Mouse (Mus musculus): ENCODE measurements around the gene Krt25. TPM values are rescaled to one million over a fixed set of nuclear protein-coding genes. Genes with fewer than 3 reads are reported as not detected.
A peak's percentile ranks its signal among the peaks of the same experiment; 100 is the strongest.

Krt25 gene
- not detected for total RNA-seq (2021)

DNA sequence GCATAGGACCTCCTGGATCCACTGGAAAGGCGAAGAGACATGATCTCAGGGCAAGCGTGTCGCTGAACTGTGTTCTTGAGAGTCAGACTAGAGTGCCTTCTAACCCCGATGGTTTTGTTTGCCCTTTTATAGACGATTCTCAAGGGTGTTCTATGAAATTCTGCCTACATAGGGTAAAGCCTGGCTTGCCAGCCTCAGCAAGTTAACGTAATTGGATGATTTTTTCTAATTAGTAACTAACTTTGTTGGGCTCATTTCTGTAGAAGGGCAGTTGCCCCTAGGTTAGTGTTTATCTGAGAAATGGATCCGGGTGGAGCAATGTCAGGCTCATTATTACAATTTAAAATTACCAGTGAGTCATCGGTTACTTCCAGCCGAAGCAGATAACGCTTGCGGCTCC, at the start of gene Krt25:
TSS of gene Krt25 (minus strand) at position 101 of the 400 bp plus-strand sequence.
- intact Hi-C loops (cut with DNase I) = no loop called here
- DNase-seq = no peak

DNA sequence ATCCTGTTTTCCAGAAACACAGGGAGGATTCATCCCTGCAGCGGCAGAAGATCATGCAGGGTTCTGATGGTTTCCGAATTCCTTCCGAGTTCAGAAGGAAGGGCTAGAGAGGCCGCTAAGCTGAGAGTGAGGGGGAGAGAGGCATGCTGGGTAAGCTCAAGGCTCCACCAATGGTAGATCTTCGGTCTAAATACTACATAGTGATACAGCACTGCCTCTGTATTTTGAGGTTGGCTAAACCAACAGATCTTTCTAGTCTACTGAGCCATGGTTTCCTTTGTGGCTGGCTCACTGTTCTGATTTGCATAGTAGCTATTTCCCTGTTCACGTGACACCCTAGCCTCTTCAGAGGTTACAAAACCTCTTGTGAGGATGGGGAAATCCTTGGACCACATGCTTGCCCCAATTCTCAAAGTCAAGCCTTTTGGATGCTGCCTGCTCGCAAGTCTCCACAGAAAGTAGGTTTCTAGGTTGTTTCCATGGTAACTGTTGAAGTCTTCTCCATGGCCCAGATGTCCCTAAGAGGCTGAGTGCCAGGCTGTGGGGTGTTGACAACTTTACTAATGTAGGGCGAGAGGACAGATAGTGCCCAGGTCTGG, 47.2 kb upstream of the Krt25 start:
- DNase-seq = no peak
- intact Hi-C loops (cut with DNase I) = no loop called here

DNA sequence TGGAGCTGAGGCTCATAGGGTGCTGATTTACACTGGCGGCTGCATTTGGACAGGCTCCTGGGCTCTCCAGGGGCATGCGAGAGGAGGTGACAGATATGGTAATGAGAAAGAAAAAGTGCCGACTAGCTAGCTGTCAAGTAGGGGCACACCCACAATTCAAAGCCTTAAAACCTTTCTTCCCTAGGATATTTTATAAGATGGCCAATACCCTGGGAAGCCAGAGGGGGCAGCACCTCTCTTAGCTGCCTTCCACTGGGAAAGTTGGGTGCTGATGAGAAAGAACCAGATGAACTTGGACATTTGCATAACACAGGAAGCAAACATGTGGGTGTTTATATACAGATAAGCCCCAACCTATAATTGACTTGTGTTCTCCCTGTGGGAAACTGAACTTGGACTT, 46.5 kb upstream of the Krt25 start:
- DNase-seq = peak in 1 of 2 experiments; percentile 16
- intact Hi-C loops (cut with DNase I) = no loop called here

DNA sequence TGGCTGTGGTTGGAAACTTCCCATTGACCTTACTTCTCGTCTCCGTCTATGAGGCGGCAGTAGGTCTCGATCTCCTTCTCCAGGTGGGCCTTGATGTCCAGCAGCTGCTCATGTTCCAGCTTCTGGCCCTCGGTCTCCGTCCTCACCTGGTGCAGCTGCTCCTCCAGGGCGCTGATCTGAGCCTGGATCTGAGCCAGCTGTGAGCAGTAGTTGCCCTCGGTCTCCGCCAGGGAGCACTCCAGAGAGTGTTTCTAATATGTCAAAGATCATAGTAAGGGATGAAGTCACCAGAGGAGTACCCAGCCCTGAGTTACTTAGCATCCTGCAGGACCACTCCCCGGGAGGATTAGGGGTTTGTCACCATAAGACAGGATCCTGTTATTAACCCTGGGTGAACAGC, 44.0 kb upstream of the Krt25 start:
- intact Hi-C loops (cut with DNase I) = no loop called here
- DNase-seq = peak; percentile 8 to 33

DNA sequence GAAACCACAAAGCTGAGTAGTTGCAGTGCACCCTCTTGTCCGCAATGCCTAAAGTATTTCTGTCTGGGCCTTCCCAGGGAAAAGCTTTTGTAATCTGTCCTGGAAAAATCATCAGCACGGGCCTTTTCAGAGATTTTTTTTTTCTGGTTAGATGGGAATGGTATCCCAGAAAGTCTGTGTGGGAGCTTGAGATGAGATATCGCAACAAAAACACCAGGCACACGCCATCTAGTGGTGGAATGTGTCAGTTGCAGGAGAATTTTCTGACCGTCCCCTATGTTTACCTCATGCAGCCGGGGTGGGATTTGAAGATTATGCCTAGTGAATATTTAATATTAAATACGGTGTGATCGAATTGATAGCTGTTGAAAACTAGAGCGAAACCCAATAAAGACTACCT, 41.7 kb upstream of the Krt25 start:
- intact Hi-C loops (cut with DNase I) = loop anchor here (1.0 kb wide), 1 partner anchor 53 kb away; no protein-coding TSS in a partner anchor
- peak; percentile 21 to 54 for DNase-seq

DNA sequence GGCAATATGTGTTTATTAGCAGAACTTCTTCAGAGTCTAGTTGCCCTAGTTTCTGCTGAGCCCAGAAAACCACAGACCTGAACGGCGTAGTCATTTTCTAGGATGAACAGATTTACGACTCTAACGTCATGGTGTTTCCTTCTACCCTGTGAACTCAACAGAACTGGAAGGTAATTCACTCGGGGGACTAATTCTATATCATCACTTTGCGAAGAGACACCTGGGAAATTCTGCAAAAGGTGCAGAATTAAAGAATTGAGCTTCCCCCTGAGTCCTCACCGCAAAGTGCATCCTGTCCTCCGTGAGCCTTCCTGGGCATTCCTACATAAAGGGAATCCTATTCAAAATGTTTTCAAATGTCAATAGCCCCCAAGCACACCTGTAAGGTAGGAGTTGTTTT, 38.7 kb upstream of the Krt25 start:
- DNase-seq = no peak

DNA sequence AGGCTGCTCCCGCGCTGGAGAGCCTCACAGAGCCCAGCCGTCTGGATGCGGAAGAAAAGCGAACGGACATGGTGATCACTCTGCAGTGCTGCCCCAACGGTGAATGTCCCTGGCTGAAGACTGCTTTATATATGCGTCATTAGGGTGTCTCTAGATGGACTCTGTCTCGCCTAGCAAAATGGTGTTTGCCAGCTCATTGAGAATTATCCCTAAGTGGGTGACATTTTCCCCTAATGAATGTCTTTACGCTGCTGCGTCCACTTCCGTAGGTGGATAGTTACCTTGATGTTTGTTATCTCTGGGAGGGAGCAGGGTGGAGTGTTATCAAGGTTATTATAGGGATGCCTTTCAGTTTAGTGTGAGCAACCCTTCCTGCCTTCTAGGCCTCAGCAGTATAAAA, 28.3 kb upstream of the Krt25 start, which contains the start of gene Krt27:
TSS of gene Krt27 (minus strand) at position 101 of the 400 bp plus-strand sequence.
- no peak for DNase-seq
- intact Hi-C loops (cut with DNase I) = no loop called here

More for the DNA sequence above, 38.7 kb upstream of the Krt25 start:
- intact Hi-C loops (cut with DNase I) = no loop called here

DNA sequence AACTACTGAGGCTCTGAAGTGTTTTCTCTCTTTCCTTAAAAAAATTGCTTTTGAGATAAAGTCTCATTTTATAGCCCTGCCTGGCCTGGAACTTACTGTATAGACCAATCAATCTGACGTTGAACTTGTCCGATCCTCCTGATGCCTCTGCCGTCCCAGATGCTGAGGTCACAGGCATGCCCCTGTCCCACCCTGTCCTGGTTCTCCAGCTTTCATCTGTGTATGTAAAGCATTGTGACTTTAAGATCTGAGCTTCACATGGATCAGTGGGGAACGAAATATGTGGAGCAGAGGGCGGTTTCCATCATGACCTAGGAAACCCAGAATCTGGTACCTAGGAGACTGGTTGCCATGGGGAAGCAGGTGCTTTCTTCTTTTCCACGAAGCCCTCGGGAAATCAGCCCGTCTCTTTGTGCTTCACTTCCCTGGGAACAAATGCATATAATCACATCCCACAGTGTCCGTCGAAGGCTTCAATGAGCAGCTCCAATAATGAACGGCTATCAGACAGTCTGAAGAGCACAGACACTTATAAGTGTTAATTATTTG, 16.6 kb upstream of the Krt25 start:
- intact Hi-C loops (cut with DNase I) = no loop called here
- no peak for DNase-seq

DNA sequence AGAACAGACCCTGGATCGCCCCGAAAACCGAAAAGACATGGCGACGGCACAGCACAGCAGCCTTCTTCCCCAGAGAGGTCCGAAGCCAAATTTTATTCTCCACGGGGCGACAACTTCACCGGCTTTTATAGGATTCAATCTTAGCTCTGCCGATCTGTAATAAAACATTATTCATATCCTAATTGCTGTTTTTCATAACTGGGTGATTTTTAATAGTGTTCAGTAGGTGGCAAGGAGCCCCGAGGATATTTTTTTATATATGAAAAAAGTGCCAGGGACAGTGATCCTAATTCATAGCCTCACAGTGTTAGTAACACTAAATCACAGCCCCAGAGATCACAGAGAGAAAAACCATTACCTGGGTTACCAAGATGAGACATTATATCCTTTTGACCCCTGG, 15.1 kb upstream of the Krt25 start, which contains the start of gene Krt26:
TSS of gene Krt26 (minus strand) at position 101 of the 400 bp plus-strand sequence.
- intact Hi-C loops (cut with DNase I) = no loop called here
- no peak for DNase-seq

DNA sequence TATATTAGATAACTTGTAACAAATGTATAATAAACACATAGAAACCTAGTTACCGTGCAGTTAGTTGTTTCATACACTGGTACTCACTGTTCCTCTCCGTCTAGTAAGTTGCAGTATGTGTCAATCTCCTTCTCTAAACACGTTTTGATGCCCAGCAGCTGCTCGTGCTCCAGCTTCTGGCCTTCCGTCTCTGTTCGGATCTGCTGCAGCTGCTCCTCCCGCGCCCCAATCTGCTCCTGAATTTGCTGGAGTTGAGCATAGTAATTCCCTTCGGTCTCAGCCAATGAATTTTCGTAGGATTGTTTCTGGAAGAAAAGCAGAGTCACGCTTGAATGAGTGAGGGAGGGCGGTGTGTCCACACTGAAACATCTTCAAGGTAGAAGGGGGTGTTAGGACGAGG, 10.7 kb upstream of the Krt25 start:
- no peak for DNase-seq
- intact Hi-C loops (cut with DNase I) = no loop called here

DNA sequence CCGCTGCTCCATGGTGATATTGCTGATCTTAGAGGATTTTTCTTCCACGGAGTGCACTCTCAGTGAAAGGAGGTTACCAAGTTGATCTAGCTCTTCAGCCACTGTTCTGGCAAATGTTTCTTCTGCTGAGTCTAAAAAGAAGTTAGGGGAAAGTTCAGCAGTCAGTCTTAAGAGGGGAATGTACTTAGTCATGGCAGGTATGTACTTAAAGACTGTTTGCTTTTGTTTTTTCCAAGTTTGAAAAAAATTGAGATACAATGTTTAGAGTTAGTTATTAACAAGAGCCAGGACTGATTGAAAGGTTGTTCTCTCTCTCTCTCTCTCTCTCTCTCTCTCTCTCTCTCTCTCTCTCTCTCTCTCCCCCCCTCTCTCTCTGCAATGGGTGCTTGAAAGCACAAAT, 6.9 kb upstream of the Krt25 start:
- intact Hi-C loops (cut with DNase I) = no loop called here
- no peak for DNase-seq

DNA sequence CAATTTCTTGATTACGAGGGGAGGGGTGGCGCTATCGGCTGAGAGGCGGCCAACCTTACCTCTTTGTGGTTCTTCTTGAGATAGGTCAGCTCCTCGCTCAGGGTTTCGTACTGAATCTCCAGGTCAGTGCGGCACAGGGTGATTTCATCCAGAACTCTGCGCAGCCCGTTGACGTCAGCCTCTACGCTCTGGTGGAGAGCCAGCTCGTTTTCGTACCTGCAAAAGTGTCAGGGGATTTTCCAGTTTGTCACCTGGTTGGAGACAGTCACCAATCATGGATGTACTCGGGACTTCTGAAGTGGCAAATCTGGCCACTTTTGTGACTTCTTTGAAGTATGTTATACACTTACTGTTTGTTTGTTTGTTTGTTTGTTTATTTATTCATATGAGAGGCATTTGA, 1.7 kb downstream of the Krt25 start:
- DNase-seq = no peak
- intact Hi-C loops (cut with DNase I) = no loop called here

DNA sequence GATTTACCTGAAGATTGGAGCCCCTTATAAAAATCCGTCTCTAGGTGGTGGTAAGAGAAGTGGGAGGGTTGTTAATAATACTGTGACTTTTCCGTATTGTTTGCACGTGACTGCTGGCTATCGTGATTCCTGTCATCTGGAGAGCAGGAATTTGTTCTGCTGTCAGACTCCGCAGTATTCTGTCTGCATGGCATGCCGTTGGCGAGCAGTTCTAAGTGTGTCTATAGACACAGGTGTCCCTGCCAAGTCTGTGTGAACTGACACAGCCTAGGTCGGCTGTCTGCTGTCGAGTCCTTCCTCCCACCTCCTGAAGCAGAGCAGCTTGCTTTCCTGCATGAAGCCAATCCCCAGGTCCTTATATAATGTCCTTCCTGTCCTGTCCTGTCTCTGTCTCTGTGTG, 3.6 kb downstream of the Krt25 start:
- peak; percentile 16 to 30 for DNase-seq
- intact Hi-C loops (cut with DNase I) = no loop called here

DNA sequence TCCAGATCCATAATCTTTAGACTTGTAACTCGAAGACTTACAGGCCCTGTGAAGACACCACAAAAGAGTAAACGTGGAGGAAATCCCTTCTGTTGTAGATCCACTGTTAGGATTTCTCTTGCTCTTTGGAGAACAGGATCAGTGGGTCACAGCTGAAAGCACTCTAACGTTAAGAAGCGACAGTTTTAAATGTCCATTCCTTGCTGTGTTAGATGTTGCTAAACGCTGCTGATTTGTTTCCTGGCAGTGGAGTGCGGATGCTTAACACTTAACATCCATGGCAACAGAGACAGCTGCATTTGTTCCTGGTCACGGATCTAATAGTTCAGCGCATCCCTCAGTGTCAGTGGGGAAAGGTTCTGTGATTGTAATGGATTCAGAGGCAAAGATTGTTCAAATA, 6.2 kb downstream of the Krt25 start:
- intact Hi-C loops (cut with DNase I) = no loop called here
- no peak for DNase-seq

DNA sequence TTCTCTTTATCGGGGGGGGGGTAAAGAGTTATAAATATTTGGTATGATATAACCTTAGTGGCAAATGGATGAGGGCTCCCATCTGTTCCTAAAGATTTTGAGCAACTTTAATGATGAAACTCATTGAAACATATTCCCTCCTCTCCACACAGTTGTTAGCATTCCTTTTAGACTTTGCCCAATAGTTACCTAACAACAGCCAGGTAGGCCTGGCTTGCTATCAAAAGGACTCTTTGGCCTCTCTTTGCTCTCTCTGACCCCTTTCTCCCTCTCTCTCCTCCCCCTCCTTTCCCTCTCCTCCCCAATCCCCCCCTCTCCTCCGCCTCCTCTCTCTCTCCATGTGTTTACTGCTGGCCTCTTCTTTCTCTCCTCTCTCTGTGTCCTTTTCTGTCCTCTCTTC, 8.2 kb downstream of the Krt25 start:
- no peak for DNase-seq
- intact Hi-C loops (cut with DNase I) = loop anchor here (5.0 kb wide), 1 partner anchor 148 kb away; no protein-coding TSS in a partner anchor

DNA sequence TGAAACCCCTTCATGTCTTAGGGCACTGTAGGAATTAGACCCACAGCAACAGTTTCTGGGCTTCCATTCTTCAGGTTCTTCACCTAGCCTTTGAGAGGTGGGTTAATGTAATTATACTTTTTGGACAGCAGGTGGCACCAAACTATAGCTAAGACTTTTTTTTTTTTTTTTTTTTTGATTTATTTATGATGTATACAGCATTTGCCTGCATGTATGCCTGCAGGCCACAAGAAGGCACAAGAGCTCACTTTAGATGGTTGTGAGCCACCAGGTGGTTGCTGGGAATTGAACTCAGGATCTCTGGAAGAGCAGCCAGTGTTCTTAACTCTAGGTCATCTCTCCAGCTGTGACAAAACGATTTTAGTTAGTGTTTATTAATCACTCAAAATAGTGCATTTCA, 11.9 kb downstream of the Krt25 start:
- peak; percentile 4 to 24 for DNase-seq
- intact Hi-C loops (cut with DNase I) = loop anchor here (1.0 to 5.0 kb wide), 2 partner anchors 53 to 151 kb away; no protein-coding TSS in a partner anchor

DNA sequence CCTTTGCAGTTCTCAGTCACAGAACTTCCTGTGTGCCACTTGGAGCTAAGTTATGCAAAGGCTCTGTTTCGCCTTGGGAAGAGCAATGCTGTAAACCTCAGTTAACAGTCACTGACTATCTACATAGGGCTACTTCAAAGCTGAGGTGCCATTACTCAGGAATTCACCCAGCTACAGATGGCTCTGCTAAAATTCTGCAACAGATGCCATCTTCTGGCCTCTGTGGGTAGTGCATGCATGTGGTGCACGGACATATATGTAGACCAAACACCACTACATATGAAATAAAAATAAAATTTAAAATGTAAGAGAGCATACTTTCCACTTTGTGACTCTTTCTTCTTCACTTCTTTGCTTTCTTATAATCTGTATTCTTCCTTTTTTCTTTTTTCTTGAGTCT, 15.2 kb downstream of the Krt25 start:
- intact Hi-C loops (cut with DNase I) = no loop called here
- DNase-seq = peak; percentile 57 to 73

DNA sequence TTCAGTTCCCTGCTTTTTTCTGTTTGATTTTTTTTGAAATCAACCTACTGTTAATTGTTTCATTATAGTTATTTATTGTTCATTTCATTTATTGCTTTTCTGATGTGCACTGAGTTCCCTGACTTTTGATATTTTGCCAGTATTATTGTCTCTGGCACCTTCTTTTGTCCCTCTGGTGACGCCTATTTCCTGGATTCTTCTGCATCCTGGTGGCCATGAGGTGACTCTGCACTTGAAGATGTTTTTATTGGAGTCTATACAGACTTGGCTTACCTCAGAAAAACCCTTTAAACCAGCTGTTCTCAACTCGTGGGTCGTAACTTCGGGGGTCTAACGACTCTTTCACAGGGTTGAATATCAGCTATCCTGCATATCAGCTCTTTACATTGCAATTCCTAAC, 27.7 kb downstream of the Krt25 start:
- peak in 1 of 2 experiments; percentile 5 for DNase-seq
- intact Hi-C loops (cut with DNase I) = no loop called here

DNA sequence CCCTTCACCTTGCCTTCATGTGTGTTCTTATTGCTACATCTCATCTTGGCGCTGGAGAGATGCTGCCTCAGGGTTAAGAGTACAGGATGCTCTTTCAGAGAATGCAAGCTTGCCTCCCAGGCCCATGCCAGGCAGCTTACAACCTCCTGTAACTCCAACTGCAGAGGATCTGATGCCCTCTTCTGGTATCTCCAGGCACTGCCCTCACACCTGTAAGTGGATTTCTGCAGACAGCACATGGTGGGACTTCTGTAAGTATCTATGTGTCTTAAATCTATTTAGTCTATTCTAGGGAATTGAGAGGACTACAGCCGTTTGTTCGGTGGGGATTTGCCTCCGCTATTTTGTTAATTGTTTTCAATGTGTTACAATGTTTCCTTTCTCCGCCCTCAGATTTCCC, 29.9 kb downstream of the Krt25 start:
- DNase-seq = peak; percentile 53 to 61
- intact Hi-C loops (cut with DNase I) = loop anchor here (1.0 to 2.0 kb wide), 3 partner anchors 44 to 104 kb away; no protein-coding TSS in a partner anchor

DNA sequence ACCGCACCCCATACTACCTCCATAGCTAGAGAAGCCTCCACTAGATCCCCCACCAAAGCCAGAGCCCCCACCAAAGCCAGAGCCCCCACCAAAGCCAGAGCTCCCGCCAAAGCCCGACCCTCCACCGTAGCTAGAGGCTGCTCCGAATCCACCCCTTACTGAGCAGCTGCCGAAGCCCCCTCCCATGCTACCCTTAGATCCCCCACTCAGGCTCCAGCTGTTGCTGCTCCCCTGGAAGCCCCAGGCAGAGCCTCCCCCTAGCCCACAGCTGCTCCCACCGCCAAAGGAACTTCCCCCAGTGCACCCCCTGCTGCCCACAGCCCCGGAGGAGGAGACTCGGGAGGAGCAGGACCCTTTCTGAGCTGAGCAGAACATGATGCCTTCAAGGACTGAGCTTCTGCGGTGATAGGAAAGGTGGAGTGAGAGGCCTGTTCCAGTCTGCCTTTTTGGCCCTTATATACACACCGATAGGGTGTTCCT, 37.9 kb downstream of the Krt25 start, which contains the start of gene Krt24:
TSS of gene Krt24 (minus strand) at position 430 of the 480 bp plus-strand sequence.
- DNase-seq = no peak
- intact Hi-C loops (cut with DNase I) = no loop called here

DNA sequence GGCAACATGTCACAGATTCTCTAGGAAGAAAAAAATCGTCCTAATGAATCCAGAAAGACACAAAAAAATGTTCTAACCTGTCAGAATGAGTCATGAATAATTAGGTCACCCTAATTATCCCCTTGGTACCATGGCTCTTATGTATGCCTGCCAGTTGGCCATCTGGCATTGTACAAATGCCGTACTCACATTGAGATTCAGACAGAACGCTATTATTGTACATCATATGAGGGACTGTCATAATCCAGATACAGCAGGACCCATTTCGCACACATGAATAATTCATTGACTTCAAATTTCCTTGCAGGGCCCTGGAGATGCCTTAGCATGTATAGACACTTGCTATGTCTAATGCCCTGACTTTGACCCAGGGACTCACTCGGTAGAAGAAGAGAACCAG, 38.7 kb downstream of the Krt25 start:
- no peak for DNase-seq
- intact Hi-C loops (cut with DNase I) = no loop called here

DNA sequence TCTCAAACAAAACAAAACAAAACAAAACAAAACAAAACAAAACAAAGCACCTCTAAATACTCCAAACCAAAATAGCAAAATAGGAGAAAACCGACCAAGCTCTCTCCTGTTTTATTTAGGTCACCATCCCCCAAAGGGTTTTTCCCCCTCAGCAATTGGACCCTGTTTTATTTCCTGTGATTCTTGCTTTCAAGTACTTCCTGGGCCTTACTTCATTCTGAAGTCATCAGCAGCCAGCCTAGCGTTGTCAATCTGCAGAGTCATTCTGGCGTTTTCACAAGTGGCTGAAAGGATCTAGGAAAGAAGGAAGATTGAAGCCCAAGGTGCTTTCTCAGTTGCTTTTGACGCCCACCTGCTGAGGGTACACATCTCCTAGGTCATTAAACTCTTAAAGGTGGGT, 39.4 kb downstream of the Krt25 start:
- intact Hi-C loops (cut with DNase I) = no loop called here

More for the DNA sequence above, 39.4 kb downstream of the Krt25 start:
- no peak for DNase-seq
